Comparison of ENCODE assay signal across 14 mouse cellular contexts in genomic region chr10:67021494-67021893, GRCm38 (mm10).
"Had no signal": no experiment of that assay in that cellular context is flagged by ENCODE, and none has a peak within 500 bp of the region (broad histone marks: within the 10 kb centered on the region; RNA-seq: fewer than 3 reads in every experiment).

No protein-coding gene starts in this region.

- ATAC-seq: lung, postnatal 0 days had no signal

- H3K4me3 ChIP-seq: limb, embryonic 12.5 days; limb, embryonic 15.5 days; liver, embryonic 15.5 days had no signal

- H3K27me3 ChIP-seq: limb, embryonic 12.5 days; limb, embryonic 15.5 days; liver, embryonic 15.5 days had no signal

- H3K4me2 ChIP-seq: limb, embryonic 12.5 days; limb, embryonic 15.5 days; liver, embryonic 15.5 days; lung, embryonic 14.5 days had no signal

- H3K27ac ChIP-seq: limb, embryonic 12.5 days; limb, embryonic 15.5 days; liver, embryonic 15.5 days; macrophage had no signal

- DNase-seq: kidney, adult 18-20 months; kidney, adult 9 months; kidney, postnatal 14 days; kidney, postnatal 4 days; left cerebral cortex, postnatal 4 days; lung, embryonic 14.5 days; midbrain, embryonic 14.5 days; thymus, adult 18-20 months; thymus, postnatal 36 days had no signal

- H3K36me3 ChIP-seq: liver, embryonic 15.5 days had no signal

- H3K9ac ChIP-seq: limb, embryonic 12.5 days; limb, embryonic 15.5 days; liver, embryonic 15.5 days; lung, embryonic 14.5 days had no signal

- H3K9me3 ChIP-seq: limb, embryonic 12.5 days; limb, embryonic 15.5 days; liver, embryonic 15.5 days had no signal
